Mouse (Mus musculus) heart, adult 2 months (tissue): ENCODE measurements around the gene Crabp1. TPM values are rescaled to one million over a fixed set of nuclear protein-coding genes. Genes with fewer than 3 reads are reported as not detected.

Experiments
- DNase-seq, 2 experiments: peaks; one replicate each; pipeline ENCODE4 v3.0.0; 2021
- H3K27ac ChIP-seq: fragments of 200-600 bp; 2 replicates; pipeline ENCODE4 v1.8.1; 2022
- H3K27me3 ChIP-seq: fragments of 200-500 bp; 2 replicates; pipeline ENCODE4 v1.6.1; 2012; ENCODE audit warnings: mild to moderate bottlenecking, low read length, inconsistent platforms, mixed read lengths; ENCODE audit not compliant: control insufficient read depth, insufficient read depth
- H3K36me3 ChIP-seq: fragments of 200-500 bp; 2 replicates; pipeline ENCODE4 v1.6.1; 2012; ENCODE audit warnings: low read length, inconsistent platforms; ENCODE audit not compliant: control insufficient read depth, insufficient read depth
- H3K4me1 ChIP-seq: fragments of 200-500 bp; 2 replicates; pipeline ENCODE4 v1.6.1; 2011; ENCODE audit warnings: low read length; ENCODE audit not compliant: control insufficient read depth, insufficient read depth
- H3K4me3 ChIP-seq: fragments of 200-600 bp; 2 replicates; pipeline ENCODE4 v1.8.1; 2022
- H3K79me2 ChIP-seq: fragments of 200-500 bp; replicated peaks from 2 replicates; pipeline ENCODE4 v1.6.1; 2012; ENCODE audit warnings: mild to moderate bottlenecking, inconsistent platforms, low read length, moderate library complexity, mixed read lengths; ENCODE audit not compliant: control insufficient read depth, insufficient read depth
- H3K9ac ChIP-seq: fragments of 200-500 bp; 2 replicates; pipeline ENCODE4 v1.6.1; 2012; ENCODE audit warnings: low read depth, mild to moderate bottlenecking, control low read depth, inconsistent platforms, low read length, mixed read lengths
- CTCF ChIP-seq: fragments of 200-600 bp; IDR thresholded peaks from 2 replicates; pipeline ENCODE4 v1.8.1; 2022; ENCODE audit warnings: antibody characterized with exemption, mild to moderate bottlenecking, moderate library complexity
- EP300 ChIP-seq: fragments of 200-500 bp; IDR thresholded peaks from 2 replicates; pipeline ENCODE4 v1.6.1; 2011; ENCODE audit warnings: low read depth, low read length, control low read depth; ENCODE audit not compliant: insufficient read depth
- POLR2A ChIP-seq: fragments of 200-500 bp; IDR thresholded peaks from 2 replicates; pipeline ENCODE4 v1.6.1; 2011; ENCODE audit warnings: mild to moderate bottlenecking, low read depth, low read length, control low read depth; ENCODE audit not compliant: insufficient read depth
- WGBS: fragments of 180-500 bp; shearing (Covaris S2); methylation state at CpG from one replicate; pipeline ENCODE4 v1.1.7; 2018; 5-methylcytosine and 5-hydroxymethylcytosine counted together
- intact Hi-C: fragments of 180-260 bp; cut with DNase I; formaldehyde crosslinking; loops from one replicate; pipeline ENCODE4 v1.15.1; 2025
- polyA plus RNA-seq: library from polyadenylated mRNA; depleted of rRNA; stranded (reverse); fragments of >200 nt; gene quantifications from 2 replicates; pipeline ENCODE4 v1.2.3, GENCODE M21; 2012; rRNA removed
- total RNA-seq, 2 experiments: library from RNA; stranded (reverse); gene quantifications; 2 replicates each; pipeline ENCODE4 v1.2.3; 2021

Crabp1 gene
- total and polyA plus RNA-seq, 3 experiments: not detected

DNA sequence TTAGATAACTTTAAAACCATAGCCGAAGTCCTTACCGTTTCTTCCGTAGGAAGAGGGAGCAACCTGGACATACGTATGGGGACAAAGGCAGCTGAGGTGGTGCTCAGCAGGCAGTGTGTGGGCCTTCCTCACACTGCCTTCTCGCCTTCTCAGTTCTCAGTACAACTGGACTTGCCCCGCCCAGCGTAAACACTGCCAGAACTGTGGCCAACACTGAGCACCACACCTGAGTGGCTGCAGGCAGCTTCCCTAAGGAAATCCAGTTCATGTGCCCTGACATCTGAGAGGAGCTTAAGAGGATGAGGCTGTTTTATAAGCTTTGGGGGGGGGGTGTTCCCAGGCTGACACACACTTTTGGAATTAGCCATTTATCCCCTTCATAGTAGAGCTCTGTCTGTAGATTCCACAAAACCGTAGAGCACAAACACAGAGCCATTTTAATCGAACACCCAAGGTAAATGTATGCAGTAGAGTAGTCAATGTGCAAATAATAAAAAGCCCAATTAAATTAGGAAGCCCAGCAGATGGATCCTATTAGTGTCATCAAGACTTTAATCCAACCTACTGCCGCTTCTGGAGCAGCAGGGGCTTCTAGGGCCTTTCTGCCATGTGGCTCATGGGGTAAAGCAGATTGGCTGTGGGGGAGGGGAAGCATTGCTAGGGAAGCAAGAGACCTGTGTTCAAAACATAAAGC is 52.1 kb downstream of the Crabp1 start:
- no peak overlapping the region for H3K4me3 ChIP-seq
- no peak for TF ChIP-seq EP300
- TF ChIP-seq CTCF: no peak
- TF ChIP-seq POLR2A: no peak
- intact Hi-C loops: no loop called here
- no peak for DNase-seq
- no peaks in the 10 kb centered on the region for H3K4me1 ChIP-seq
- no peaks in the 10 kb centered on the region for H3K79me2 ChIP-seq
- no peaks in the 10 kb centered on the region for H3K36me3 ChIP-seq
- 75% methylated on average over 10 of the region's 10 CpGs for WGBS
- peaks cover 2% of the 10 kb centered on the region; the same call in 1 of the 2 replicates for H3K27me3 ChIP-seq
- no peak overlapping the region for H3K27ac ChIP-seq
- H3K9ac ChIP-seq: no peak overlapping the region

DNA sequence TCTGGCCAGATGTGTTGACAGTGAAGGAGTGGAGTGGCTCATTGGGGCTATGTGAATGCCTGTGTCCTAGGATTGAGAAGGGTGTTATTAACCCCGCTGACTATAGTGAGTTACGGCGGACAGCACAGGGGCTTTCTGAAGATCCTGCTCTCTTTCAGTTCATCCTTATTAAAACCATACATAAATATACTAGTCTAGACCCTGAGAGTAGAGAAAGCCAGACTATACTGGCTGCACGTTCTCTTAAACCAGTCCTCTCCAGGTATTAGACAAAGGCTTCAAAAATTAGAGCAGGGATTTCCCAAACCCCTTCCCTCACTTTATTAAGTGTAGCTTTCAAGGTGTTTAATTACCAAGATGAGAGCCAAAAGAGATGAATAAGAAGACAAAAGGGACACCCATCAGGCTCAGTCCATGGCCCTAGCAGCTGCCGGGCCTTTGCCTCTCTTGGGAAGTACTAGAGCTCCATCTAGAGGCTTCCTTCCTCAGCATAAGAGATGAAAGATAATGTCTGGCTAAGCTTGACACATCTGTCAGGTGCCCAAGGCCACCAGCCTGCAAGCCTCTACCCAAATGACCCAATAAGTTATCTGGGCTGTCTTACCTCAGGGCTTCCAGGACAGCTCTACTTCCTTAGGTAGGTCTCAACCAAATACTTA is 57.0 kb downstream of the Crabp1 start:
- 65% methylated on average over 5 of the region's 5 CpGs for WGBS
- Histone ChIP-seq H3K36me3 (no peaks in the 10 kb centered on the region), H3K4me1 (no peaks in the 10 kb centered on the region), H3K79me2 (no peaks in the 10 kb centered on the region), H3K27ac (no peak overlapping the region), H3K27me3 (peaks cover under 1% of the 10 kb centered on the region; the same call in 1 of the 2 replicates), H3K4me3 (no peak overlapping the region), H3K9ac (no peak overlapping the region)
- TF ChIP-seq POLR2A (no peak), CTCF (peak; percentile 77), EP300 (no peak)
- peak in 1 of 2 experiments; percentile 9 for DNase-seq
- intact Hi-C loops: loop anchor here (1.0 to 5.0 kb wide), 2 partner anchors 83 to 209 kb away; no protein-coding TSS in a partner anchor

Other genes with a start within 250 kb of the Crabp1 start
- gene Sh2d7, start 225.8 kb upstream of the Crabp1 start, total RNA-seq: not detected
- gene Sh2d7, start 225.8 kb upstream of the Crabp1 start, polyA plus RNA-seq: 0.08 TPM in 1 of 2 replicates, not detected in the other
- gene Cib2, start 204.5 kb upstream of the Crabp1 start, total RNA-seq: 1 to 10 TPM; 2.1 TPM
- gene Cib2, start 204.5 kb upstream of the Crabp1 start, polyA plus RNA-seq: 4.1 and 5.9 TPM in 2 replicates
- gene Idh3a, start 178.4 kb upstream of the Crabp1 start, total RNA-seq: 100 to 1,000 TPM; 507 to 582 TPM
- 367 and 618 TPM in 2 replicates for gene Idh3a, start 178.4 kb upstream of the Crabp1 start, polyA plus RNA-seq
- under 1 TPM; 0.30 to 0.31 TPM for gene Acsbg1, start 102.9 kb upstream of the Crabp1 start, total RNA-seq
- 0.70 and 0.85 TPM in 2 replicates for gene Acsbg1, start 102.9 kb upstream of the Crabp1 start, polyA plus RNA-seq
- gene Dnaja4, start 65.9 kb upstream of the Crabp1 start, total RNA-seq: 10 to 100 TPM; 81.9 to 85.5 TPM
- gene Dnaja4, start 65.9 kb upstream of the Crabp1 start, polyA plus RNA-seq: 39.1 and 69.8 TPM in 2 replicates
- 10 to 100 TPM; 29.0 to 29.6 TPM for gene Wdr61, start 30.2 kb upstream of the Crabp1 start, total RNA-seq
- gene Wdr61, start 30.2 kb upstream of the Crabp1 start, polyA plus RNA-seq: 21.3 and 37.7 TPM in 2 replicates
- gene Ireb2, start 99.0 kb downstream of the Crabp1 start, total RNA-seq: 10 to 100 TPM; 23.5 to 26.7 TPM
- gene Ireb2, start 99.0 kb downstream of the Crabp1 start, polyA plus RNA-seq: 4.7 and 10.9 TPM in 2 replicates
- 1 to 10 TPM in 1 of 2 experiments, under 1 TPM in 1; 0.99 to 1.1 TPM for gene Hykk, start 152.5 kb downstream of the Crabp1 start, total RNA-seq
- gene Hykk, start 152.5 kb downstream of the Crabp1 start, polyA plus RNA-seq: 0.55 and 1.1 TPM in 2 replicates
- gene Psma4, start 186.0 kb downstream of the Crabp1 start, total RNA-seq: 100 to 1,000 TPM; 110 to 127 TPM
- gene Psma4, start 186.0 kb downstream of the Crabp1 start, polyA plus RNA-seq: 87.1 and 167 TPM in 2 replicates
- not detected for gene AY074887, start 186.2 kb downstream of the Crabp1 start, total RNA-seq
- gene AY074887, start 186.2 kb downstream of the Crabp1 start, polyA plus RNA-seq: not detected in 2 replicates
- not detected for gene Chrna5, start 216.1 kb downstream of the Crabp1 start, total RNA-seq
- 0.15 TPM in 1 of 2 replicates, not detected in the other for gene Chrna5, start 216.1 kb downstream of the Crabp1 start, polyA plus RNA-seq